Mouse (Mus musculus) B cell, adult (primary cell): Measurements from ENCODE around the gene Odf3. TPM values are rescaled to one million over a fixed set of nuclear protein-coding genes. Genes with fewer than 3 reads are reported as not detected.

Source experiments
- total RNA-seq: library from RNA; stranded (reverse); gene quantifications from 4 replicates; pipeline ENCODE4 v1.2.4, GENCODE M21; 2023; ENCODE audit not compliant: inconsistent age

Odf3 gene
- not detected in 4 replicates for total RNA-seq

DNA sequence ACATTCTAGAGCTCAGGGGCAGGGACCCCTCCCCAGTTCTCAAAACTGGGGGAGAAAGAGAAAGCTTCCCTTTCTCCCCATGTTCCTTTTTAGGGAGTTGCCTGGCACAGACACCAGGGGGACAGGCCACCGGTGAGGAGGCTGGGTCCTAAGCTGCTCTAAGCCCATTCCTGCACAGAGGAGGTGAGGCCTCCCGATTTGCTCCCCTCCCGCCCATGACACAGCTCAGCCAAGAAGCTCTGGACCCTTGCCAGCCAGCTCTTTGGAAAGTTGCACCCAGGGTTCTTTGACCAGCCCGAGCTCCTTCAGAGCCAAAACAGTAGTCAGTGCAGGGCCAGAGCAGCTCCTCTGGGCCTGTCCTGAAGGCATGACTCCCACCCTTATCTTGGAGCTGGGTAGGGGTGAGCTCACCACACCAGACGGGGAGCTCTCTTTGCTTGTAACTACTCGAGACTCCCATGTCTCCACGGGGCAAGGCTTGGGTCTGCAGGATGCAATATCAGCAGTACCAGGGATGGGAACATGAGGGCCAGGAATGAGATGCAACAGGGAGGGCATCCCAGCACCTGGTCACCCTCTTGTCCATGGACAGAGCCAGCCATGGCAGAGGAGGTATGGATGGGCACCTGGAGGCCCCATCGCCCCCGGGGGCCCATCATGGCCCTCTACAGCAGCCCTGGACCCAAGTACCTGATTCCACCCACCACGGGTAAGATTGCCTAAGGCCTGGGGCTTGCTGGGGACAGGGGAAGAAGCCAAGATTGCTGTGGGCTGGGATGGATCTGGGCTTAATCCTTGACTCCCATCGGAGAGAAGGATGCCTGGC lies at the start of gene Odf3:
Gene Odf3, plus strand, starts transcription at position 51 of the 826 bp plus-strand sequence.

DNA sequence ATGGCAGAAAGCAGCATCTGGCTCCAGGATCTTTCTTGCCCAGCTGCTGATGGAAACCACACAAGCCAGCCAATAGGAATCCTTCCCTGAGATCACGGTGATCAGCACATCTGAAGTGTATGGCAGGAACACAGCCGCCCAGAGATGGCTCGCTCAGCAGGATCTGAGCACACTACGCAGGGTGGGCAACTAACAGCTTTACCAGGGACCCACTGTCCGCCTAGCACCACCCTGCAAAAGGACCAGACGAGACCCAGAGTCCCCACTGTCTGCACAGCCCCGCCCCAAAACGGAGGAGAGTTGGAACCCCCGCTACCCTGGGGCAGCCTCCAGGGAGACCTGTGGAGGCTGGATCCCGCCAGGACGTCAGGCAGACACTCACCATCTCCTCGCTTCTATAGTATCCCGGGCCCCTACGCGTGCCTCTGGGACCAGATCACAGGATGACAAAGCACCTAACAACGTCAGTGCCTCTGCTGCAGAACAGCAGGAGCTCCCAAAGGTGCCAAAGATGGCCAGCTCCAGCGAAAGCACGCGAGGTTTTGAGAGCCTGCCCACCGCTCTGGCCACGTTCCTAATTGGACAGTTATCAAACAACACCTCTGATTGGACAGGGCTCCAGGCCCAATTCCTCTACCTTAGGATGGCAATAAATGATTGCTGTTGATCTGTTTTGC lies 25.8 kb upstream of the Odf3 start, which contains the start of gene Zfp941:
Gene Zfp941, minus strand, starts transcription at position 526 of the 677 bp plus-strand sequence.

DNA sequence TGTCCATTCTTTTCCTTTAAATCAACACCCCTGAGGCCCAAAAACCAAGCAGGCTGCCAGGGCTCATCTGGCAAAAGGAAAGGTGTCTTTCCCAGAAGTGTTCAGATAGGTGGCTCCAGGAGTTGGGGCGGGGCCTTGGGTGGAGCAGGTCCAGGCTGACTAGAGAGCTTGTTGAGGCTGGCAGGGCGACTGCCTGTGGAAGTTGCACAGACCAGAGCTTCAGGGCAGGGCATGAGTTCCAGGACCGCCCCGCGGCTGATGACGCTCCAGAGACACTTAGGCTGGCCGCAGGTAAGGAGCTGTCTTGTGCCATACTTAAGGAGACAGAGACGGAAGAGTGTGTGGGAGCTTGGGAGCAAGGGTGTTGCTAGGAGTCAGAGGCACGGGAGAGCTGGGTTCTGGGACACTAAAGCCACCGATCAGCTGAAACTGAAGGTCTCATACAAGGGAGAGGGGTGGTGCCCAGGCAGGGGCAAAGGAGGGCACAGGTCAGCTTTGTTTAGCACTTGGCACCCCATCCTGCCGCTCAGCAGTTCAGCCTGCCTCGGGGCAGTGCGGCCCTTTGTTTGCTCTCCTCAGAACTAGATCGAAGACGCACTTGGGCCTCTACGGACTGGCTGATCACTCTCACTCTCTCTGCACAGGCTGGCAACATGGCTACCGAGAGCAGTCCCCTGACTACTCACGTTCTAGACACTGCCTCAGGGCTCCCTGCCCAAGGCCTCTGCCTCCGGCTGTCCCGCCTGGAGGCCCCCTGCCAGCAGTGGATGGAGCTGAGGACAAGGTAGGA lies 12.4 kb upstream of the Odf3 start, which contains the start of gene Urah:
Gene Urah, plus strand, starts transcription at position 51 of the 790 bp plus-strand sequence.

DNA sequence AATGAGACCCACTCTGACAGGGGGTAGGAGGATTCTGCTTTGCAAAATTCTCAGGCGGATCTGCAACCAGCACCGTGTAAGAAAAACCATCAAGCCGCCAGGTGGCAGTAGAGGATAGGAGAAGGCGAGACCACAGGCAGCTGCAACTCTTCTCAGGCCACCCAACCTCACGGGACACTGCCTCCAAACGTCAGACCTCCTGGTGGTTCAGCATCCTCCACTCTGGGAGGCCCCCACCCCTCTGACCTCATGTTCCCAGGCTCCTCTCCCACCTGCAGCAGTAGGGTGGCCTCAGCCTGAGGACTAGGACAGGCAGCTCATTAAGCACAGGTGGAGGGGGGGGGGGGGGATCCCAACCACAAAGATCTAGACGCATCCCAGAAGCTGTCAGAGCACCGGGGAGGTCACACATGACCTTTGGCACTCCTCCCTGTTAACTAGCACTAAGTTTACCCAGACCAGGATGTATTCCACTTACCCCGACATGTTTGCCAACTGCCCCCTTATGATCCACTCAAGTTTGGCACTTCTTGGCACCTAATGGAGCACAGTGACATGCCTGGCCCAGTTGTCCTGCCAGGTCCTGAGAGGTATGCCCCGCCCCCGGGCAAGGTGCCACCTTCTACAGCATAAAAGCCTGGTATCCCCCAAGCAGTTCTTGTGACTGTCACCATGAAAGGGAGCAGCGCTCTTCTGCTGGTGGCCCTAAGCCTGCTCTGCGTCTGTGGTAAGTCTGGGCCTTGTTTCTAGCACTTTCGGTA lies 2.5 kb upstream of the Odf3 start, which contains the start of gene Scgb1c1:
Gene Scgb1c1, plus strand, starts transcription at position 643 of the 761 bp plus-strand sequence.

DNA sequence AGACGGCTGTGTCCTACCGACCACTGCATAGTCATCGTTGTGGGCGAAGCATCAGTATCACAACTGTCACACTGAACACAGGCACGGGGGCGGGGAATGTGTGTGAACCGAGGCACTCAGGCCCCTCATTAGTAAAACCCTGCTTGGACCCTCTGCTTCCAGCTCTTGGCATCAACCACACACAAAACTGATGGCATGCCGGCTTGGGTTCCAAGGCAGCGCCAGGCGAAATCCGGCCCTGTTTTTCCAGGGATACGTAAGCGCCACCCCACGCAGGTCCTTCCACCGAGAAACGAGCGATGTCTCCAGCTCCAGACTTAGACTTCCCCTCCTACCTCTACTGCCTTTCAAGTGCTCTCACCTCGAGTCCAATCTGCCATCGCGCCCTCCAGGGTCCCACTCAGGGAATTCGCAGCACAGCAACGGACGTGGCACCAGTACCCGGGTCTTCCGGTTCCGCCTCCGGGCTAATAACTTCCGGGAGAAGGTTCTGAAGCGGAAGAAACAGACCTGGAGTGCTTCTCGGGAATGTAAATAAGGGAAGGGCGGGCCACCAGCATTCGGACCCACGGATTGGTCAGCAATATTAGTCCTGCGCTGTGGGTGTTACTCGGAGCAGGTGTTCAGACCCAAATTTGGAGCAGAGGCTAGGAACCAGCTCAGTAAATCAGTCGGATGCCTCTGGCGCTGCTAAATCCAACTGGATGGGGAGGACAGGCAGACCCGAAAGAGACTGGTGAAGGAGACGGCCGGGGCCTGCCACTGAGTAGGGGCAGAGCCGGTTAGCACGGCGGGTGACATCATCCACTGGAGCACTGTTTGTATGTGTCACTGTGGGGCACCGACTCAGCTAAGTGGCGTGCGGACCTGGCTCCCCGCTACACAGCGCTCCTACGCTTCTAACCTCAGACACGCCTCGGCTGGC lies 8.5 kb downstream of the Odf3 start, which contains the start of gene Gm45785:
Gene Gm45785, minus strand, starts transcription at position 472 of the 925 bp plus-strand sequence.

DNA sequence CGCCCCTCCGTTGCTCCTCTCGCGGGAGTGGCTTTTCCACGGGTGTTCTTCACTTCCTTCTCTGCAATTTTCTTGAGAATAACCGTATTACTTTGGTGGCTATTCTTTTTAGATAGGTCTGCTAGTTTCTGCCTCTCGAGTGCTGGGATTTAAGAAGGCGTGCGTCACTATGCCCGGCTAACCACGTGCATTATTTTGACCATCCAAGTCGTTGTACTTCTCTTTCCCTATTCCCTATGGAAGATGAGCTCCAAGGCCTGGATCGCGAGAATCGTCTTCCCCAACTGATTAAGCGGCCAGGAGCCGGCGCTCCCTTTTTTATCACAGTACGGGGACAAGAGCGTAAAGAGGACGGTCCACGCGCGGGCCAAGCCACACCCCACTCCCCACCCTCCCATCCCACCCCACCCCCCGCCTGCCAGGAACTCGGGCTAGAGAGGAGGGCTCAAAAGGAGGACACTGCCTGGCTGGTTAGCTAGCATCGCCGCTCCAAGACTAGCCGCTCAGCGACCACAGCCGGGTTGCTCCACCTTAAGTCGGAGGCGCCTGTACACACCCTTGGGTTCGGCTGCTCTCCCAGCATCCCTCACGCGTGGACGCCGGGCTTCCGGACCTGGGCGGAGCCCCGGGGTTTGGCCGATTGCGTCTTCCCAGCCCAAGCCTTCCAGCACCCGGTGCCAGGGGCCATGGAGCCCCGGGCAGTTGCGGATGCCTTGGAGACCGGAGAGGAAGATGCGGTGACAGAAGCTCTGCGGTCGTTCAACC lies 9.4 kb downstream of the Odf3 start, which contains the start of gene Ric8a:
Gene Ric8a, plus strand, starts transcription at position 173 of the 765 bp plus-strand sequence.

DNA sequence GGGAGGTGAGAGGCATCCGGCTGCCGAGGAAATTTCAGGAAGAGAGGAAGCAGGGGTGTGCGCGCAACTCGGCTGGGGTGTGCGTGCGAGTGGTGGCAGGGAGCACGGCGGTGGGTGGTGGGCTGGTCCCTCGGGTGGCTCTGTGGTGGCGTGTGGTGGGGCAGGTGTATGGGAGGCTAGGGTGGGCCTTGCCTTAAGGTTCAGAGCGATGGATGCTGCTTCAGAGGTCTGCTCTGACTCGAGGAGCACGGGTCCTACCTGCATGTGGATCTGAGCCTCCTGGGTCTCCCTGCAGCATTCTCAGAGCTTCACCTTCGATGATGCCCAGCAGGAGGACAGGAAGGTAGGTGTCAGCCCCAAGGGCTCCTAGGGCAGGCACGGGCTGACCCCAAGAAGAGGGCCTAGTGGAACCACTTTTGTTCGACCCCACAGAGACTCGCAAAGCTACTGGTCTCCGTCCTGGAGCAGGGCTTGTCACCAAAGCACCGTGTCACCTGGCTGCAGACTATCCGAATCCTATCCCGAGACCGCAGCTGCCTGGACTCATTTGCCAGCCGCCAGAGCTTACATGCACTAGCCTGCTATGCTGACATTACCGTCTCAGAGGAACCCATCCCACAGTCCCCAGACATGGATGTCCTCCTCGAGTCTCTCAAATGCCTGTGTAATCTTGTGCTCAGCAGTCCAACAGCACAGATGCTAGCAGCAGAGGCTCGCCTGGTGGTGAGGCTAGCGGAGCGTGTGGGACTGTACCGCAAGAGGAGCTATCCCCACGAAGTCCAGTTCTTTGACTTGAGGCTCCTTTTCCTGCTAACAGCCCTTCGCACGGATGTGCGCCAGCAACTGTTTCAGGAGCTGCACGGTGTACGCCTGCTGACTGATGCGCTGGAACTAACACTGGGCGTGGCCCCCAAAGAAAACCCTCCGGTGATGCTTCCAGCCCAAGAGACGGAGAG lies 10.2 kb downstream of the Odf3 start, which contains the start of gene Bet1l:
Gene Bet1l, minus strand, starts transcription at position 28 of the 956 bp plus-strand sequence.

DNA sequence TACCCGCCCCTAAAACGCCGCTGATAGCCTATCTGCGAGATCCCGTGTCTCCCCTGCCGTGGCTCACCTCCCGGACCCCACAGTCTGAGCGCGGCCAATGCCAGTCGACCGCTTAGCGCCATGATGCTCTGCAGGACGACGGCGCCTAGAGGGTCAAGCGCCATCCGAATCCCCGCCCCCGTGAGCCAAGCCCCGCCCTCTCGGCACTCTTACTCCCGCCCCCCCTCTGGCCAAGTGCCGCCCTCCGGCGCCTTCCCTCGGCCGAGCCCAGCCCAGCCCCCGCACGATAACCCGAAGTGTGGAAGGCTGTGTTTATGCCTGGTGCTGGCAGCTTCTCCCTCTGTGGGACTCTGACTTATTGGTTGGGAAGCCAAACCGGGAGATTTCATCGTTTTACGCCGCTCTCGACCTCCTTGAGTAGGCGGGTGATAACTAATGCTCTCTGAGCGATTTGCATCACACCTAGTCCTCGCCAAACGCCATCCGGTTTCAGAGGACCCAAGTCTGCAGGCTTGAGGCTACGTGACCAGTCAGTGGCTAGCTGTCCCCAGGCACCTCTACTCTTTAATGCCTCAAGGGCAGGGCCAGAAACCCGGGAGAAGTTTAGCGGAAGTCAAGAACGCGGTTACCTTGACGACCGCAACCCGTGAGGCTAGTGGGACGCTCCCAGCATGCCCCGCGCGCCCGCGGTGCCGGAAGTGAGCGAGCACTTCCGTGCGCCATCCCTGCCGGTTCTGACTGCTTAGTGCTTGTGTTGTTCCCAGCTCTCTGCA lies 34.3 kb downstream of the Odf3 start, which contains the start of the genes Psmd13 and Sirt3:
Gene Psmd13, plus strand, starts transcription at position 273 of the 773 bp plus-strand sequence.
Gene Sirt3, minus strand, starts transcription at position 614 of the 773 bp plus-strand sequence.

DNA sequence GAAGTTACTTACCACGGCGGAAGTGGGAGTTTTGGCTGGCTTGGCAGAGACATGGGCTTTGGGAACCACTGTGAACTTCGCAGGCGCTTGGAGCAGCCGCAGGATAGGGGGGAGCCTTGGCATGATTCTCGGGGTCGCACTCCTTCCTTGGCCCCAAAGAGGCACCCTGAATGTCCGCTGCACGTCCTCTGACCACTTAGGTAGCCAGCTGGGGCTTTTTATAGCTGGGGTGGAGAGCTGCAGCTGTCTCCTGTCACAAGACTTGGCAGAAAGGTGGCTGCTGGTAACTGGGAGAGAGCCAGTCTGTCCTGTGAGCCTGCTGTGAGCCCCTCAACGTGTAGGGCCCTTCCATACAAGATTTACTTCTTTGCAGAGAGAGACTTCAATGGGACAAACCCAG lies 52.6 kb downstream of the Odf3 start, which contains the start of gene Cox8b:
Gene Cox8b, minus strand, starts transcription at position 227 of the 400 bp plus-strand sequence.

Other genes with a start within 250 kb of the Odf3 start
- gene Olfr46, start 246.5 kb upstream of the Odf3 start, total RNA-seq, result not detected in 4 replicates
- not detected in 4 replicates for gene Olfr61, start 218.8 kb upstream of the Odf3 start, total RNA-seq
- not detected in 4 replicates for gene Olfr53, start 201.4 kb upstream of the Odf3 start, total RNA-seq
- not detected in 4 replicates for gene Olfr539, start 187.9 kb upstream of the Odf3 start, total RNA-seq
- not detected in 4 replicates for gene Olfr45, start 165.9 kb upstream of the Odf3 start, total RNA-seq
- gene Olfr541, start 150.5 kb upstream of the Odf3 start, total RNA-seq, result not detected in 4 replicates
- gene Cyp2e1, start 84.1 kb upstream of the Odf3 start, total RNA-seq, result not detected in 4 replicates
- not detected in 4 replicates for gene Syce1, start 60.0 kb upstream of the Odf3 start, total RNA-seq
- not detected in 4 replicates for gene Zfp941, start 25.6 kb upstream of the Odf3 start, total RNA-seq
- not detected in 4 replicates for gene Urah, start 12.8 kb upstream of the Odf3 start, total RNA-seq
- not detected in 4 replicates for gene Scgb1c1, start 2.3 kb upstream of the Odf3 start, total RNA-seq
- not detected in 4 replicates for gene Gm45785, start 8.5 kb downstream of the Odf3 start, total RNA-seq
- 89.6 to 105 TPM (median 98.1 TPM) in 4 replicates for gene Ric8a, start 9.2 kb downstream of the Odf3 start, total RNA-seq
- 19.0 to 24.5 TPM (median 21.9 TPM) in 4 replicates for gene Bet1l, start 9.8 kb downstream of the Odf3 start, total RNA-seq
- gene Psmd13, start 34.2 kb downstream of the Odf3 start, total RNA-seq, result 82.3 to 93.8 TPM (median 86.4 TPM) in 4 replicates
- 9.4 to 10.6 TPM (median 9.8 TPM) in 4 replicates for gene Sirt3, start 34.5 kb downstream of the Odf3 start, total RNA-seq
- not detected in 4 replicates for gene Cox8b, start 52.6 kb downstream of the Odf3 start, total RNA-seq
- not detected in 4 replicates for gene Nlrp6, start 73.1 kb downstream of the Odf3 start, total RNA-seq
- gene Pgghg, start 93.6 kb downstream of the Odf3 start, total RNA-seq, result 16.3 to 20.3 TPM (median 17.9 TPM) in 4 replicates
- gene Ifitm5, start 102.5 kb downstream of the Odf3 start, total RNA-seq, result not detected in 4 replicates
- gene Gm45717, start 108.1 kb downstream of the Odf3 start, total RNA-seq, result not detected in 4 replicates
- 8.8 to 13.3 TPM (median 11.4 TPM) in 4 replicates for gene Ifitm2, start 108.2 kb downstream of the Odf3 start, total RNA-seq
- gene Ifitm1, start 119.4 kb downstream of the Odf3 start, total RNA-seq, result 1.0 to 1.5 TPM (median 1.4 TPM) in 4 replicates
- 3.6 to 8.8 TPM (median 6.2 TPM) in 4 replicates for gene Ifitm3, start 163.0 kb downstream of the Odf3 start, total RNA-seq
- gene Ifitm6, start 170.1 kb downstream of the Odf3 start, total RNA-seq, result 0.90 TPM in 1 of 4 replicates, not detected in the others
- gene Gm17387, start 181.3 kb downstream of the Odf3 start, total RNA-seq, result not detected in 4 replicates
- gene B4galnt4, start 213.3 kb downstream of the Odf3 start, total RNA-seq, result not detected in 4 replicates
- gene Pkp3, start 230.4 kb downstream of the Odf3 start, total RNA-seq, result 22.4 to 30.5 TPM (median 27.5 TPM) in 4 replicates